Mouse (Mus musculus): ENCODE measurements around the gene Pacs2.

The Pacs2 gene

DNA sequence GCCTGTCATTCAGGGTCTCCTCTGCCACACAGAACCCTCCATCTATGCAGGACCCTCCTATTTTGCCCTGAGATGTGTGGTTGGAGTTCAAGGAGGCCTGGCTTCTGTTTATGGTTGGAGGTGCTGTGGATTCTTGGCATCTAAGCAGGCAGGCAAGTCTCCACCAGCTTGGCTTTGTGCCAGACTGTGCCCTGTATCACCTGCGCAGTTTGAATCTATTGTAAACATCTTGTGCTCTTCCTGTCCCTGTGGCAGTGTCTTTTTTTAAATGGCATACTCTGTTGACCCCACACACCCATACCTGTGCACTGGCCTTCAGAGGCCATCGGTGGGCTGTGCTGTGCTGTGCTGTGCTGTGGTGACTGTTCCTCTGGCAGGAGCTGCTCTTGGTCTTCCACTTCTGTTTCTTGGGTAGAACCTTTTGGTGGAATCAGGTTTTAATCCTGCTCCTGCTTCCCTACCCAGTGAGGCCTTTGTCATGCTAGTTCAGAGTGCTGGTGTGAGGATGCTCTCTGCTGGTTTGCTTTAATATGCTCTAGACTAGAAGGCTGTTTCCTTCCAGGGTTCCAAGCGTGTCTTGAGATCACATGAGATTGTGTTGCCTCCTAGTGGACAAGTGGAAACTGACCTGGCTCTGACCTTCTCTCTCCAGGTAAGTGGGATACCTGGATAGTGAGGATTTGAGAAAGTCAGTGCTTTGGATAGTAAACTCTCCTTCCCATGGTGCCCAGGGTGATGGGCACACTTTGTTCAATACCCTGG lies 30.8 kb downstream of the Pacs2 start:
- peak; percentile 50 to 57 for DNase-seq

DNA sequence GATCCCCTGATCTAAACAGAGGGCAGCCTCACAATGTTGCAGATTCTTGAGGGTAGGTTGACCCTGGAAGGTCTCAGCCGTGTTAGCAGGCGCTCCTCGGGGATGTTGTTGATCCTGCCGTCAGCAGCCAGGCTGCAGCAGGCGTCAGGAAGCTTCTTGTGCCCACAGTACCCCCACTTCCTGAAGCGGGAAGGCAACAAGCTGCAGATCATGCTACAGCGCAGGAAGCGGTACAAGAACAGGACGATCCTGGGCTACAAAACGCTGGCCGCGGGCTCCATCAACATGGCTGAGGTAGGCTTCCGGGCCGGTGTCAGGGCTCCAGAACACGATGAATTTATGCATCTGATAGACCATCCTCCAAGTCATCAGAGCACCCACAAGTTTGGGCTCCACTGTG lies 32.6 kb downstream of the Pacs2 start:
- DNase-seq: no peak

DNA sequence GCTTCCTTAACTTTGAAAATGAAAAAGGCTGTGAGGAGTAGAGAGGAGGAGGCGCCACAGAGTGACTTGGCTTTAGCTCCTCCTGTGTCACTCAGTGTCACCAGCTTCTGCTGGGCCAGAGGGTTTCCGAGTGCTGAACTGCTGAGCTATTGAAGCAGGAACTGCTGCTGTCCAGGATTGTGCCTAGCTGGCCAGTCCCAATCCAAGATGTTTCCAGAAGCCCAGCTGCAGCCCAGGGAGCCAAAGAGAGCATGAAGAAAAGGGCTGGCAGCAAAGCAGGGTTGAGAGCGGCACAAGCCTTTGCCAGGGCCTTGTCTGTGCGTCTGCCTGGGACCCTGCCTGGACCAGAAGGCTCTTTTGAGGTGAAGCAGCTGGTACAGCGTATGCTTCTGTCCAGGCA lies 33.8 kb downstream of the Pacs2 start:
- DNase-seq: no peak

DNA sequence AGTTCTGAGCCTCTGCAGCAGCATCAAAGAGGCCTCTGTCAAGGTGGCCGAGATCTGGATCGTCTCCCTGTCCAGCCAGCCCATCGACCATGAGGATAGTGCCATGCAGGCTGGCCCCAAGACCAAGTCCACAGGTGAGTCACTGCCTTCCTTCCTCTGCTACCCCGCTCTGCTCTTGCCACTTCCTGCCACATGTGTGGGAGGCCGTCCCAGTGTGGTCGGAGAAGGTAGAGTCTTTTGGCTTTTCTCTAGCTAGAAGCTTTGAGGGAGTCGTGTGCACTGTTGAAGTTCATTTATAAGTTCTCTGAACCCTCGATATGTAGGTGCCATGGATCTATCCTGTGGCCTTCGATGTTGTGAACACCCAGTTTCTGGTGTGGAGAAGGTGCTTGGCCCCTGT lies 35.5 kb downstream of the Pacs2 start:
- DNase-seq: no peak

DNA sequence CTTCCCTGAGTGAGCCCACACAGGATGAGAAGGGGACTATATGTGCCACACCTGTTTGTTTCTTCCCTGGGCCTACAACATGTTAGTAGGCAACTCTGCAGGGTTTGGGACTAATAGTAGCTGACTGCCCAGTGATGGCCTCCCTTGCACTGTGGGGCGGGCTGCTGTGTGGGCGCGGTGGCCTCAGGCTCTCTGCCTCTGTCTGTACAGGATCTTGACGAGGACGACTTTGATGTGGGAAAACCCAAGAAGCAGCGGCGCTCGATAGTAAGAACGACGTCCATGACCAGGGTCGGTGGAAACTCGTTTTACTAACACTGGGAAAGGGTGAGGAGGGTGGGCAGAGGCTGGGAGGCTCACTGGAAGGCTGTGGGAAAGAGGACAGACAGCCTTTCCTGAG lies 36.4 kb downstream of the Pacs2 start:
- DNase-seq: no peak

DNA sequence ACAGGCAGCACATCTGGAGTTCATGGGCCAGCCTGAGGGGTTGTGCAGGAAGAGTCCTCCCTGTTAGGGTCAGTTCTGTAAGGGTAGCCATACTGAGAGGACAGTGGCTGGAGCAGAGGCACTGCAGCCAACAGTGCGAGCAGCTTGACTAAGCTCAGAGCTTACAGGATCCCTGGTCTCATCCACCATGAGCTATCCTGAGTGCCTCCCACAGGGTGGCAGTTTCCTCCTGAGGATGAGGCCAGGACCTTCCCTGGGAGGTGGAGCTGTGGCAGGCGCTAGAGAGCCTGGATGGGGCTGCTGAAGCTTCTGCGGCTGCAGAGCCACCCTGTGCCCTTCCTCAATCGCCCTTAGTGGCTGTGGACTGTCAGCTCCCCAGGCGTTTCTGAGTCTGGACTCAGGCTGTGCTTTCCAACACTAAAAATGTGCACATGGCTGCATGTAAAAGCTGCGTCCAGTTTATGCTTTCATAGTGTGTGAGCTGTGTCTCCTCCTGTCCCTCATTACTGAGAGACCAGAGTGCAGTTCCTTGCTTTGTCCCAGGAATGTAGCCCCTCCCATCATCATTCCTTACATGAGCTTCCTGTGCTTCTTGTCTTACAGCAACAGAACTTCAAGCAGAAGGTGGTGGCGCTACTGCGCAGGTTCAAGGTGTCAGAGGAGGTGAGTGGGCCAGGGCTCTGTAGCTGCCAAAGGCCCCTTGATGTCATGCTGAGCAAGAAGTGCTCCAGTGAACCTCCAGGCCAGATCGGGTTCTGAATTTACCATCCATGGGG lies 37.5 kb downstream of the Pacs2 start:
- DNase-seq: no peak

DNA sequence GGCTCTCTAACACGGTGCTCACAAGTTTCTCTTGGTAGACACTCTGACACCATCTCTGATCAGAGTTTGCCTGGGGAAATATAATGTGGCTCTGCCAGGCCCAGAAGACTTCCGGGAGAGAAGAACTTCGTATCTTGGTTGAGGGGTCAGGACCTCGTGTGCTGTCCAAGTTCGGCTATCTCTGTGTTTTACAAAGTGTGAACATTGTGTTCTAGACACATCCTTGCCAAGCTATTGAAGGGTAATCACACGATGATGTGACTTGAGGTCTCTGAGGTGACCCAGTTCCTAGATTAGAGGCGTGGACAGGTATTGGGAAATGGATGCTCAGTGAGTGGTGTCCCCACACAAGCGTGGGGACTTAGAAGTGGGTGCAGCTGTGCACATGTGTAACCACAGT lies 41.8 kb downstream of the Pacs2 start:
- DNase-seq: no peak

DNA sequence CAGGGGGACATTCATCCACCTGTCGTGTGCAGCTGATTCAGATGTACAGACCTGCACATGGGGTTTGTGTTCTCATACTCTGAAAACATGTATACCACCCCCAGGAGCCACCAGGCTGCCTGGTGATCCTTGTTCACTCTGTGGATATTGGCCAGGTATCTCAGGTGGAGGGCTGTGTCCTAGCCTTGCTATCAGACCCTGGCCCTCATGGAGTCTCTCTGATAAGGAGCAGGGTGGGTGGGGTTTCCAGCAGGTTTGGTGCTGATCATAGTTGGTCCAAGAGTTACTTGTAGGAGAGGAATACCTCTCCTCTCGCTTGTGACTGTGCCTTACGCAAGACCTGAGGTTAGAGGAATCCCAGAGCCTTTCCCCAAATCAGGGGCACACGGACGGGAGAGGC lies 45.9 kb downstream of the Pacs2 start:
- no peak for DNase-seq

DNA sequence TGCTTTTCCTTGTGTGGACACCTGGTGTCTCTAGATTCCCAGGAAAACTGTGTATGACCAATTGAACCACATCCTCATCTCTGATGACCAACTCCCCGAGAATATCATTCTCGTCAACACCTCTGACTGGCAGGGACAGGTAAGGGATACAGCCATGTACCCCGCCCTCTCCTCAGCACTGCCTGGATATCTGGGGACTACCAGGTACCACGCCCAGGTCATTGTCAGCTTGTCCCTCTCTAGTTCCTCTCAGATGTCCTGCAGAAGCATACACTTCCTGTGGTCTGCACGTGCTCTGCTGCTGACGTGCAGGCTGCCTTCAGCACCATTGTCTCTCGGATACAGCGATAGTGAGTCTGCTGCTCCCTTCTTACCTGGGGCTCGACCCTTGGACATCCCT lies 47.3 kb downstream of the Pacs2 start:
- DNase-seq: no peak

DNA sequence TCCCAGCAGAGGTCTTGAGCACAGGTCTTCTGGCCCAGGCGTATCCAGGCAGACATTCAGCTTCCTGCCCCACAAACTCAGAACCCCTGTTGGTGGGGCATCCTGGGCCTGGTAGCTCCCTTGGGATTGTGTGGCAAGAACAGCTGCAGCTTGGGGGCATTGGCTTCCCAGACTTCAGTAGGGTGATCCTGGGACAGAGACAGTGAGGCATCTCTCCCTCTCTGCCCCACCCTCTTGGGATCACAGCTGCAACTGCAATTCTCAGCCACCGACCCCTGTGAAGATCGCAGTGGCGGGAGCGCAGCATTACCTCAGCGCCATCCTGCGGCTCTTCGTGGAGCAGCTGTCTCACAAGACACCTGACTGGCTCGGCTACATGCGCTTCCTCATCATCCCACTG lies 47.9 kb downstream of the Pacs2 start:
- no peak for DNase-seq

DNA sequence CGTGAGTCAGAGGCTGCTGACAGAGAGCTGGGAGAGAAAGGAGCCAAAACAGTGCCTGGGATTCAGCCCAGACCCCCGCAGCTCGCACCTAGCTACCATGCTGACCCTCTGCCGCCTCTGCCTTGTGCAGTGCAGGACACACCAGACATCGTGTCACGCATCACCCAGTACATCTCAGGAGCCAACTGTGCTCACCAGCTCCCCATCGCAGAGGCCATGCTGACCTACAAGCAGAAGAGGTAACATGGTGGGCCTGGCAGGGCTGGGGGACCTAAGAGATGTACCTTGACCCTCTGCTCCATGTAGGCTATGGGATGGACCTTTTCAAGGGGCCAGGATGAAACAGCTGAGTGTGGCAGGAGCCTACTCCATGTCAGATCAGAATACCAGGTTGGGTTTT lies 49.4 kb downstream of the Pacs2 start:
- no peak for DNase-seq

DNA sequence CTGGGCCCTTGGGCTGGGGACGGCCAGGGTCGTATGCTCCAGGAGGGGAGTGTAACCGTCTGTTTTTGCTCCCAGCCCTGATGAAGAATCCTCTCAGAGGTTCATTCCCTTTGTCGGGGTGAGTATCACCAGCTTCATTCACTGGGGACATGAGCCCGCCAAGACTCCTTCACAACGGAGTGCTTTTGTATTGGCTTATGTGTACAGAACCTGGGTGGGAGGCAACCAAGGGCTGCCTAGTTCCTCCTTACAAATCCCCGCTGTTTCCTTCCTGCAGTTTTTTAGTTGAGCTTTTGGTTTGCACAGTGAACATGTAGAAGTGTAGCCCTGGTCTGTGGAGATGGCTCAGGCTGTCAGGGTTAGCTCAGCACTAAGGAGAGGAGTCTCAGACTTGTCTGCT lies 53.7 kb downstream of the Pacs2 start:
- DNase-seq: no peak

DNA sequence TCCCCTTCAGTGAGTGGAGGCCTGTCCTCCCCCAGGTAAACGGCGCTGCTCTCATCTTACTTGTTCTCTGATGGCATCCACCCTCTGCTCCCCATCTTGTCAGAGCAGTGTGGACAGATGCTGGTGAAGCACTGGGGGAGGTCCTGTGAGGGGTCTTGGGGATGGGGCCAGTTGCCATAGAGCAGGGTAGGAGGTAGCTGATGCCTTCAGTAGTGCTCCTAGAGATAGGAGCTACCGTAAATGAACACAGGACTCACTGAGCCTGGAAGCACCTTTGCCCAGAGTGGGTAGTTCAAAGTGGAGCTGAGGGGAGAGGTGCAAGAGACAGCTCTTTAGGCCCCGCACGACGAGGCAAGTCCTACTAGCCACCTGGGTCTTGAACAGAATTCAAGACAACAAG lies 55.1 kb downstream of the Pacs2 start:
- DNase-seq: no peak

DNA sequence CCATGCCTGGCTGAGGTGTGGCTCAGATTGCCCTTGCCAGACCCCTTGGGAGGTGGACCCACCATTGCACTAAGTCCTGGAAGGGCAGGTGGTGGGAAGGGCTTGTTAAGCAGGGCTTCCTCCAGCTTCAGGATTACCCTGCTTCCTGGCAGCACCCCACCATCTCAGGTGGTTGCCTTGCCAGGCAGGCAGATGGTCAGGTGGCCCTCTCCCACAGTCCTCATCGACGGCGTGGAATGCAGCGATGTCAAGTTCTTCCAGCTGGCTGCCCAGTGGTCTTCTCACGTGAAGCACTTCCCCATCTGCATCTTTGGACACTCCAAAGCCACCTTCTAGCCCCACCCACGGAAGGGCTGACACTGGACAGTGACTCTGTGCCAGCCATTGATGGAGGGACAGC lies 57.0 kb downstream of the Pacs2 start:
- no peak for DNase-seq

DNA sequence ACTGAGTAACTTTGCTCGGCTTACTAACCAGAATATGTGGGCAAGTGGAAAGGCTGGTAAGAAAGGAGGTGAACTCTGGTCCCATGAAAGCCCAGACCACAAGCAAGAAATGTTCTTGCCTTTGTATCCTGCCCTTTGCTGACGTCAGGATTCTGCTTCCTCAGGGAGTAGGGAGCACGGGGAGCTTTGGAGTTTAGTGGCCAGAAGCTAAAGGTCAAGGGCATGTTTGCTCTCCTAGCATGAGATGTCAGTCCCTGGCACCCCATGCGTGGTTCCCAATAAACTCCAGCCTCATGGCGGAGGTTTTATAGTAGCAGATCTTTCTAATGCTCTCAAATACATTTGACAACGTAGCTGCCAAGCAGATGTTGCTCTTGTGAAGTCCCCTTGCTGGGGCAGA lies 57.5 kb downstream of the Pacs2 start:
- no peak for DNase-seq

DNA sequence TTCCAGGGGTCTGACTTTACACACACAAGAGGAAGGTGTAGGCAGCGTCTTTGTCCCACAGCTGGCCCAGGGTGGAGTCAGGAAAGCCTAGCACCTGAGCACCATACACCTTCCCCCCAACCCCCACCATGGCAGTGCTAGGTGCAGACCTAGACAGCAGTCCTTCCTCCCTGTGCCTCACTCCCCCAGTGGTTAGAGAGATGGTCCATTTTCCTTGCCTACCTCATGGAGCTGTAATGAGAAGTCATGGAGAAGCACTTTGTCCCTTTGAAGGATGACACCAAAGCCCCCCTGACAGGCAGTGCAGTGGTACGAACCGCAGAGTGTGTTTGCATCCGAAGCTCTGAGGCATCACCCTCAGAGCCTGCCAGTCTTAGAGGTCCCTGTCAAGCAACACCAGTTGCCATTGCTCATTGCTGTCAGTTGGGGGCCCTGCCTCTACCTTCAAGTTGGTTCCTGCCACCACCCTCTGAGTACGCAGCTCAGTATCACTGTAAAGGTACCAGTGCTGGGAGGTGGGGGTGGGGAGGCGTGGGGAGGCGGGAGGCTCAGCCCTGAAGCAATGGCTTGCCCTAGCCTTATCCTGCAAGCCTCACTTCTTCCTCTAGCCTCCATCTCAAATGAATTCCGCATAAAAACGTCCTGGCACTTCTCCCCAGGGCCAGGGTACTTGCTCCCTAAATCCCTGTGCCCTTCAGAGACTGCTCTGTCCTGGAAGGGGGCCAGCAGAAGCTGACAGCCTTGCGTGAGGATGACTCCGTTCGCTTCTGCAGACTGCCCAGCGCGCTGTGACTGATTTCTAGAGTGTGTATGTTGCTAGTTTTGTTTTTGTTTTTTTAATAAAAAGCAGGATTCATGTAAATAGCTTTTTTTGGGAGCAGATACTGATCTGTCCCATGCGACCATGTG lies 59.4 kb downstream of the Pacs2 start:
- peak; percentile 16 to 24 for DNase-seq

DNA sequence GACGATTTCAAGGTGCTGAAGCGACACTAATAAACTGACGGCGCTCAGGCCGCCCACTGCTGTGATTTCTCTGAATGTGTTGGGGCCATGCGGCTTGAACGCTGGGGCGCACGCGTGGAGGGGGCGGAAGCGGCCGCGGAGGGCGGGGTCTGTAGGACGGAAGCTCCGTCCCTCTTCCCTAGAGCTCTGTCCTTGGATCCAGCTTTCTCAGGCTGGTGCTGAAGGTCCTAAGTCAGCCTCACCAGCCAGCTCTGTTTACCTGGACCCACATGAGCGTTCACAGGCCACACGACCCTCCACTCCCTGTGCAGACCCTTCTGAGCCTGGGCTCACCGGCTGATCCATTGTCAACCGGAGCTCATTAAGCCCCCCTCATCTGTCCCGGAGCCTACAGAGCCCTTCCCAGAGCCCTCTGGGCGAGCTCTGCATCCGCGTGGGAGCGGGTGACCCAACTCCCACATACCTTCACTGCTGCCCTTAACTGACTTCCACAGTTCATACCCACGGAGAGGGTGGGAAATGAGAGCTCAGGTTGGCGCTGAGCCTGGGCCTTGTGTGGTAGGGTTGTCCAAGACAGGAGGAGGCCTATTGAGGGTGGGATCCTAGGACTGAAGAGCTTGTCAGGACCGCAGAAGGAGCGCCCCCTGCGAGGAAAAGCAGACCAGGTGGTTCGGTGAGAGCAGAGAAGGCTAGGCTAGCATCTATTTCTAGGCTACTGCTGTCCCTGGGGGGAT lies 60.2 kb downstream of the Pacs2 start, which contains the start of gene Tex22:
TSS of gene Tex22 (plus strand) at position 174 of the 734 bp plus-strand sequence.
- peak; percentile 78 to 79 for DNase-seq

DNA sequence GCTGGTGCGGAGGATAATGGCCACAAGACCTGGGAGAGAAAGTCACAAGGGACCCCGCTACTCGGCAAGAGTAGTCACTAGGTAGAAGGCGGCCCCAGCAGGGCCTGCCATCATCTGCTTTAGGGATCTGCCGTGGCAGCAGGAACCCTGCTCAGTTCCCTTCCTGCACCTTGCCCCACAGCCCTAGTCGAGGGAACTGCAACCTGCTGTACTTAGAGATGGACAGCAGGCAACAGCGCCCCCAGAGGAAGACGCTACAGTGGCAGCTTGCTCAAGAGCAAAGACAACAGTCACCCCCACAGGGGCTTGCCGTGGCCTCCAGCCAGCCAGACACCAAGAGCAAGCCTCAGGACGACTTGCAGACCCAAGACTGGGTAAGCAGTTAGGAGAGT lies 60.8 kb downstream of the Pacs2 start:
- DNase-seq: peak; percentile 90 to 91

DNA sequence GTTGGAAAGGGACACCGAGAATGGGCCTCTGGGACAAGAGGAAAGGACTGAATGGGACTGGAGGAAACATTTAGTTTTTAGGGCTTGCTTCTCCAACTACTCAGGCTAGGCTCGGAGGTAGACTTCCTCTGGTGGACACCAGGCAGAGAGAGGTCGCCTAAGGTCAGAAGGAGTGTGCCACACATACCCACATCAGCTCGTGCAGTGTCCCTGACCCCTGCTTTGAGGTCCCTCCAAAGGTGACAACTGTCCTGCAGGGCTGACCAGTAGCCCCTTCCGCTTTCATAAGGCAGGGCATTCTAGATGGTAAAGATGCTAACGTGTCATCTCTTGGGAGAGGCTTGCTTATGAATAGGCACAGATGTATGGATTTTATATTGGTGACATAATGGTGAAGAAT lies 61.2 kb downstream of the Pacs2 start:
- no peak for DNase-seq

DNA sequence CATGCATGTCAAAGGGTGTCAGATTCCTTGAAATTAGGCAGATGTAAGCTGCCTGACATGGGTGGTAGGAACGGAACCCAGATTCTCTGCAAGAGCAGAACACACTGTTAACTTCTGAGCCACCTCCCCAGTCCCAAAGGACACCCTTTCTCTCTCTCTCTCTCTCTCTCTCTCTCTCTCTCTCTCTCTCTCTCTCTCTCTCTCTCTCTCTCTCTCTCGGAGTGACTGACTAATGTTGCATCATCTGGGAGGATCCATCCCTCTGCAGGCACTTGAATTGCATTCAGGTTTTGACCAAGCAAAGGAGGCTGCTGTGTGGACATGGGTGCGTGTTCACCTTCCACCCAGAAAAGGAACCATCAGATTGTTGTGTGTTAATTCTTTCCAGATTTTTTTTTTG lies 73.0 kb downstream of the Pacs2 start:
- DNase-seq: no peak

DNA sequence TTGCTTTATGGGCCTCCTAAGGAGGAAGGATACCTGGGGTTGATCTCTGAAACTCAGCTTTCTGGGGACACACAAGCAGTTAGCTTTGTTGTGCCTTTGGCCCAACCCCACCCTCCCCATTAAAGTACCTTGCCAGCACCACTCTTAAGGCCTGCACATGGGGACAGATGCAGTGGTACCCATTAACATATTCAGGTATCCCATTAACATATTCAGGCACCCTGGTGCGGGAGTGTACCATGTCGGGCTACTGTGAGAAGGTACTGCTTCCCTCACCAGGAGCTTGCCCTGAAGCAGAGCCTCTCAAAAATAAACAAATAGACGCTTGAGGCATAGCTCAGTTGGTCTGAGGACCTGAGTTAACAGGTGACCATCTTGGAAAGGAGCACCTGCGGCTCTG lies 73.7 kb downstream of the Pacs2 start:
- no peak for DNase-seq

DNA sequence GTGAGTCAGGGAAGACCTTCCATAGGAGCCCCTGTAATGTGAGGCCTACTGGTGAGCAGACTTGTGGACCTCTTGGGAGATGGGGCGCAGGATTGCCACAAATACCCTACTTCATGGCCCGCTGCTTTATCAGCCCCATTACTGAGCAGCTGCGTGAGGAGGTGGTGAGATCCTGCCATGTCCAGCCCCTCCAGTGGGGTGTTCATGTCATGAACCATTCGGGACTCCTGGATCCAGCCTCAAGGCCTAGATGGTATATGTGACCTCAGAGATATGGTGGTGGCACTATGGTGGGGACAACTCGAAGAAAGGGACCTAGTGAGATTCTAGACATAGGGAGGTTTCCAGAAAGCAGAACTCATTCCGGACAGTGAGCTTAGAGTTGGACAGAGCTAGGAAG lies 74.8 kb downstream of the Pacs2 start:
- no peak for DNase-seq

DNA sequence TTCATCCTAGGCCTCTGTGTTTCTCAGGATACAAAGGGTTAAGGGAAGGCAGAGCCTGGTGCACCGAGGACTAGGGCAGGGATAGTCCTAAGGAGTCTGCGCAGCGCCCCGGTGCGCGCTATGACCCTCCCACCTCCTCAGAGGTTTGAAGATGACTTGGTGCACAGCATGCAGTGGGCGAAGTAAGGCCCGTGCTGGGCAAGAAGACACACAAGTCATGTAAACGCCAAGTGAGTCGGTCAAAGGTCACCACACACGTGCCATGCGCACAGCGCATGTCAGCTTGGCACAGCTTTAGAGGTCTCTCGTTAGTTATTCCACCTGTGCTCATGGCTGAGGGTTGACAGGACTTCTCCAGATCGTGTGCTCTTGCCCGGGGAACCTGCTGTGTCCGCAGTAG lies 75.7 kb downstream of the Pacs2 start:
- DNase-seq: no peak

All from B cell, adult 2 months (primary cell).